Mouse (Mus musculus) thymus, postnatal 25 days (tissue): ENCODE results near the gene Syna.
A peak's percentile ranks its signal among the peaks of the same experiment; 100 is the strongest.

Source experiments
- DNase-seq: peaks from one replicate; pipeline ENCODE4 v3.0.0; 2022

Syna gene

GRCm38 (mm10) chr5:134565696-134566095 lies 5.7 kb upstream of the Syna start:
- no peak for DNase-seq

- no peak for DNase-seq
These were observed 4.3 kb upstream of the Syna start for GRCm38 (mm10) chr5:134564272-134564671.

GRCm38 (mm10) chr5:134560450-134561171 lies 640 bp upstream of the Syna start:
- DNase-seq: no peak

- peak; percentile 30 for DNase-seq
These were observed 4.4 kb downstream of the Syna start for GRCm38 (mm10) chr5:134555463-134556164.

- DNase-seq: no peak
These were observed 5.9 kb downstream of the Syna start for GRCm38 (mm10) chr5:134553951-134554546.

- peak; percentile 87 for DNase-seq
These were observed 7.6 kb downstream of the Syna start, which contains the start of gene Clip2 for GRCm38 (mm10) chr5:134552110-134552972. Clip2 (minus strand) TSS chr5:134552434.

GRCm38 (mm10) chr5:134551233-134552109 lies 8.5 kb downstream of the Syna start:
- DNase-seq: peak; percentile 52

GRCm38 (mm10) chr5:134550836-134551232 lies 9.1 kb downstream of the Syna start:
- DNase-seq: peak; percentile 12

- DNase-seq: no peak
These were observed 10.3 kb downstream of the Syna start for GRCm38 (mm10) chr5:134549640-134550168.

- no peak for DNase-seq
These were observed 11.7 kb downstream of the Syna start for GRCm38 (mm10) chr5:134548306-134548705.

- no peak for DNase-seq
These were observed 13.2 kb downstream of the Syna start for GRCm38 (mm10) chr5:134546790-134547189.

GRCm38 (mm10) chr5:134545242-134545629 lies 14.7 kb downstream of the Syna start:
- no peak for DNase-seq

GRCm38 (mm10) chr5:134544516-134545241 lies 15.3 kb downstream of the Syna start:
- DNase-seq: no peak

- no peak for DNase-seq
These were observed 18.3 kb downstream of the Syna start for GRCm38 (mm10) chr5:134541640-134542039.

- no peak for DNase-seq
These were observed 19.1 kb downstream of the Syna start for GRCm38 (mm10) chr5:134540881-134541280.

- DNase-seq: peak; percentile 66
These were observed 20.1 kb downstream of the Syna start for GRCm38 (mm10) chr5:134539891-134540290.

- no peak for DNase-seq
These were observed 23.9 kb downstream of the Syna start for GRCm38 (mm10) chr5:134536036-134536435.

GRCm38 (mm10) chr5:134532417-134532816 lies 27.6 kb downstream of the Syna start:
- DNase-seq: no peak

- no peak for DNase-seq
These were observed 28.4 kb downstream of the Syna start for GRCm38 (mm10) chr5:134531585-134531984.

GRCm38 (mm10) chr5:134530830-134531229 lies 29.1 kb downstream of the Syna start:
- no peak for DNase-seq

- no peak for DNase-seq
These were observed 31.5 kb downstream of the Syna start for GRCm38 (mm10) chr5:134528488-134528887.
